Mouse (Mus musculus) bone marrow, adult 2 months (tissue): ENCODE data around the gene Dpf1.

ENCODE experiments used
- CTCF ChIP-seq: fragments of 200-500 bp; IDR thresholded peaks from 2 replicates; pipeline ENCODE4 v1.5.1; 2011; ENCODE audit warnings: low read length, control low read depth; ENCODE audit not compliant: control insufficient read depth, insufficient read depth
- POLR2A ChIP-seq: fragments of 200-500 bp; IDR thresholded peaks from 2 replicates; pipeline ENCODE4 v1.6.1; 2011; ENCODE audit warnings: low read depth, mild to moderate bottlenecking, control low read depth, low read length, borderline replicate concordance; ENCODE audit not compliant: control insufficient read depth

DNA sequence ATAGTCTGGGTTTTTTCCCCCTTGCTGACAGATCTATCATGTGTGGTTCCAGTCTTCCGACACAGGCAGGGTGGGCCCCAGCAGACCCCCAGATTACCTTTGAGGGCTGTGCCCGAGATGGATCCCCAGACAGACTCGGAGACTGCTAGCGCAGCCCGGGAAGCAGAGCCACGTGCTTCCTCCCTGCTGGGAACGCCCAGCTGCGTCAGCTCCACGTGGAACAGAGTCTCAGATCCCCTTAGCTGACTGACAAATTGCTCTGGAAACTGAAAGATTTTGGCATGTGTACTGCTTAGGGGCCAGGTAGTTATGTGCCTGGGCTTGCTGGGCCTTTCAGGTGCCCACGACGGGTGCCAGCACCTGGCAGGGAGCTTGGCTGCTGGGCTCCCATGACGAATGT lies 38.0 kb downstream of the Dpf1 start:
- no peak for TF ChIP-seq CTCF
- no peak for TF ChIP-seq POLR2A
